Mouse (Mus musculus): ENCODE measurements around the gene Tmem169. TPM values are rescaled to one million over a fixed set of nuclear protein-coding genes. Genes with fewer than 3 reads are reported as not detected.
"Not testable (repeated sequence)": the region's sequence is repeated elsewhere in the genome, so short reads cannot be mapped to it uniquely, and the experiment has no call there.

The Tmem169 gene
- polyA plus RNA-seq (2014; fragmentation: Nextera tagmentation; extraction: Ambion mirVana) = 35.2 and 35.5 TPM in 2 replicates

GRCm38 (mm10) chr1:72283992-72284485, at the start of gene Tmem169, which contains the start of gene Pecr:
Gene Tmem169 (plus strand): TSS chr1:72284369.
Gene Pecr (minus strand): TSS chr1:72284314.
- no peaks in the 10 kb centered on the region for H3K9me3 ChIP-seq (ENCODE audit: control insufficient read depth, low read length)
- no peaks in the 10 kb centered on the region for H3K36me3 ChIP-seq (ENCODE audit: control insufficient read depth, insufficient read depth, low read length)
- ATAC-seq (ENCODE audit: low read depth) = peak; percentile 99
- H3K27me3 ChIP-seq (ENCODE audit: control insufficient read depth, insufficient read depth, low read length) = no peaks in the 10 kb centered on the region
- WGBS = under 1% methylated on average over 30 of the region's 30 CpGs
- peaks cover 14% of the 10 kb centered on the region for H3K4me1 ChIP-seq (ENCODE audit: control insufficient read depth, insufficient read depth, low read length)
- peak within 1 kb of the TSS; percentile 84 for H3K27ac ChIP-seq (ENCODE audit: low read depth, low read length)
- H3K4me3 ChIP-seq (ENCODE audit: low read depth, low read length) = peak within 1 kb of the TSS; percentile 41
- peak within 1 kb of the TSS; percentile 73 for H3K9ac ChIP-seq (replicated peaks; ENCODE audit: low read depth, low read length)
- peak within 1 kb of the TSS; percentile 89 for H3K4me2 ChIP-seq (ENCODE audit: low read depth, low read length)

- H3K4me3 ChIP-seq (ENCODE audit: low read depth, low read length) = peak overlapping the region; percentile 36
- WGBS = under 1% methylated on average over 35 of the region's 50 CpGs
- H3K4me1 ChIP-seq (ENCODE audit: control insufficient read depth, insufficient read depth, low read length); H3K9me3 ChIP-seq (ENCODE audit: control insufficient read depth, low read length); H3K36me3 ChIP-seq (ENCODE audit: control insufficient read depth, insufficient read depth, low read length); H3K27me3 ChIP-seq (ENCODE audit: control insufficient read depth, insufficient read depth, low read length): not testable (repeated sequence)
- ATAC-seq (ENCODE audit: low read depth) = peak; percentile 90
- H3K9ac ChIP-seq (replicated peaks; ENCODE audit: low read depth, low read length) = peak overlapping the region; percentile 45
- peak overlapping the region; percentile 41; the same call in 1 of the 2 replicates for H3K27ac ChIP-seq (ENCODE audit: low read depth, low read length)
- H3K4me2 ChIP-seq (ENCODE audit: low read depth, low read length) = peak overlapping the region; percentile 47
Observed at GRCm38 (mm10) chr1:72236363-72237006, 47.7 kb upstream of the Tmem169 start.

- no peaks in the 10 kb centered on the region for H3K36me3 ChIP-seq (ENCODE audit: control insufficient read depth, insufficient read depth, low read length)
- H3K9me3 ChIP-seq (ENCODE audit: control insufficient read depth, low read length) = no peaks in the 10 kb centered on the region
- no peaks in the 10 kb centered on the region; the same call in 1 of the 2 replicates for H3K27me3 ChIP-seq (ENCODE audit: control insufficient read depth, insufficient read depth, low read length)
- peak; percentile 13; the same call in 1 of the 2 replicates for ATAC-seq (ENCODE audit: low read depth)
- no peak overlapping the region for H3K9ac ChIP-seq (replicated peaks; ENCODE audit: low read depth, low read length)
- H3K4me1 ChIP-seq (ENCODE audit: control insufficient read depth, insufficient read depth, low read length) = no peaks in the 10 kb centered on the region
- H3K27ac ChIP-seq (ENCODE audit: low read depth, low read length) = no peak overlapping the region
- WGBS = 12% methylated on average over 11 of the region's 13 CpGs
- H3K4me2 ChIP-seq (ENCODE audit: low read depth, low read length) = peak overlapping the region; percentile 43
- H3K4me3 ChIP-seq (ENCODE audit: low read depth, low read length) = peak overlapping the region; percentile 19; the same call in 1 of the 2 replicates
Observed at GRCm38 (mm10) chr1:72237007-72237775, 47.0 kb upstream of the Tmem169 start.

- Histone ChIP-seq H3K9me3 (ENCODE audit: control insufficient read depth, low read length) (no peaks in the 10 kb centered on the region), H3K36me3 (ENCODE audit: control insufficient read depth, insufficient read depth, low read length) (no peaks in the 10 kb centered on the region), H3K9ac (replicated peaks; ENCODE audit: low read depth, low read length) (no peak overlapping the region), H3K27me3 (ENCODE audit: control insufficient read depth, insufficient read depth, low read length) (no peaks in the 10 kb centered on the region; the same call in 1 of the 2 replicates), H3K4me1 (ENCODE audit: control insufficient read depth, insufficient read depth, low read length) (no peaks in the 10 kb centered on the region), H3K27ac (ENCODE audit: low read depth, low read length) (no peak overlapping the region), H3K4me2 (ENCODE audit: low read depth, low read length) (no peak overlapping the region), H3K4me3 (ENCODE audit: low read depth, low read length) (no peak overlapping the region)
- ATAC-seq (ENCODE audit: low read depth) = no peak
- WGBS = 57% methylated on average over 10 of the region's 10 CpGs
Observed at GRCm38 (mm10) chr1:72238016-72238580, 46.1 kb upstream of the Tmem169 start.

- not testable (repeated sequence) for H3K4me2 ChIP-seq (ENCODE audit: low read depth, low read length); H3K36me3 ChIP-seq (ENCODE audit: control insufficient read depth, insufficient read depth, low read length); H3K9me3 ChIP-seq (ENCODE audit: control insufficient read depth, low read length); H3K4me3 ChIP-seq (ENCODE audit: low read depth, low read length); H3K9ac ChIP-seq (replicated peaks; ENCODE audit: low read depth, low read length); ATAC-seq (ENCODE audit: low read depth); H3K27ac ChIP-seq (ENCODE audit: low read depth, low read length); H3K27me3 ChIP-seq (ENCODE audit: control insufficient read depth, insufficient read depth, low read length); H3K4me1 ChIP-seq (ENCODE audit: control insufficient read depth, insufficient read depth, low read length)
- 94% methylated on average over 3 of the region's 3 CpGs for WGBS
Observed at GRCm38 (mm10) chr1:72239113-72239512, 45.1 kb upstream of the Tmem169 start.

GRCm38 (mm10) chr1:72242581-72243143, 41.5 kb upstream of the Tmem169 start:
- Histone ChIP-seq H3K36me3 (ENCODE audit: control insufficient read depth, insufficient read depth, low read length) (no peaks in the 10 kb centered on the region), H3K4me2 (ENCODE audit: low read depth, low read length) (no peak overlapping the region), H3K9ac (replicated peaks; ENCODE audit: low read depth, low read length) (no peak overlapping the region), H3K27me3 (ENCODE audit: control insufficient read depth, insufficient read depth, low read length) (no peaks in the 10 kb centered on the region), H3K4me1 (ENCODE audit: control insufficient read depth, insufficient read depth, low read length) (no peaks in the 10 kb centered on the region), H3K27ac (ENCODE audit: low read depth, low read length) (no peak overlapping the region), H3K9me3 (ENCODE audit: control insufficient read depth, low read length) (no peaks in the 10 kb centered on the region), H3K4me3 (ENCODE audit: low read depth, low read length) (no peak overlapping the region)
- ATAC-seq (ENCODE audit: low read depth) = no peak
- WGBS = 91% methylated on average over 5 of the region's 5 CpGs

GRCm38 (mm10) chr1:72243656-72244316, 40.4 kb upstream of the Tmem169 start:
- under 1% methylated on average over 46 of the region's 47 CpGs for WGBS
- peak overlapping the region; percentile 82 for H3K9ac ChIP-seq (replicated peaks; ENCODE audit: low read depth, low read length)
- H3K27ac ChIP-seq (ENCODE audit: low read depth, low read length) = peak overlapping the region; percentile 98
- peak overlapping the region; percentile 41 for H3K4me3 ChIP-seq (ENCODE audit: low read depth, low read length)
- H3K36me3 ChIP-seq (ENCODE audit: control insufficient read depth, insufficient read depth, low read length) = no peaks in the 10 kb centered on the region
- peak overlapping the region; percentile 63 for H3K4me2 ChIP-seq (ENCODE audit: low read depth, low read length)
- peak; percentile 97 for ATAC-seq (ENCODE audit: low read depth)
- H3K27me3 ChIP-seq (ENCODE audit: control insufficient read depth, insufficient read depth, low read length) = no peaks in the 10 kb centered on the region
- H3K4me1 ChIP-seq (ENCODE audit: control insufficient read depth, insufficient read depth, low read length) = no peaks in the 10 kb centered on the region
- no peaks in the 10 kb centered on the region for H3K9me3 ChIP-seq (ENCODE audit: control insufficient read depth, low read length)

- no peaks in the 10 kb centered on the region for H3K36me3 ChIP-seq (ENCODE audit: control insufficient read depth, insufficient read depth, low read length)
- WGBS = under 1% methylated on average over 12 of the region's 12 CpGs
- H3K9ac ChIP-seq (replicated peaks; ENCODE audit: low read depth, low read length) = no peak overlapping the region; the same call in 1 of the 2 replicates
- no peaks in the 10 kb centered on the region for H3K9me3 ChIP-seq (ENCODE audit: control insufficient read depth, low read length)
- no peak; the same call in 1 of the 2 replicates for ATAC-seq (ENCODE audit: low read depth)
- H3K4me3 ChIP-seq (ENCODE audit: low read depth, low read length) = peak overlapping the region; percentile 41; the same call in 1 of the 2 replicates
- H3K4me1 ChIP-seq (ENCODE audit: control insufficient read depth, insufficient read depth, low read length) = no peaks in the 10 kb centered on the region
- no peaks in the 10 kb centered on the region for H3K27me3 ChIP-seq (ENCODE audit: control insufficient read depth, insufficient read depth, low read length)
- H3K27ac ChIP-seq (ENCODE audit: low read depth, low read length) = peak overlapping the region; percentile 98
- H3K4me2 ChIP-seq (ENCODE audit: low read depth, low read length) = peak overlapping the region; percentile 63
Observed at GRCm38 (mm10) chr1:72244317-72245036, 39.7 kb upstream of the Tmem169 start.
